ENCODE assay signal across 1 mouse cellular context in the genomic region with DNA sequence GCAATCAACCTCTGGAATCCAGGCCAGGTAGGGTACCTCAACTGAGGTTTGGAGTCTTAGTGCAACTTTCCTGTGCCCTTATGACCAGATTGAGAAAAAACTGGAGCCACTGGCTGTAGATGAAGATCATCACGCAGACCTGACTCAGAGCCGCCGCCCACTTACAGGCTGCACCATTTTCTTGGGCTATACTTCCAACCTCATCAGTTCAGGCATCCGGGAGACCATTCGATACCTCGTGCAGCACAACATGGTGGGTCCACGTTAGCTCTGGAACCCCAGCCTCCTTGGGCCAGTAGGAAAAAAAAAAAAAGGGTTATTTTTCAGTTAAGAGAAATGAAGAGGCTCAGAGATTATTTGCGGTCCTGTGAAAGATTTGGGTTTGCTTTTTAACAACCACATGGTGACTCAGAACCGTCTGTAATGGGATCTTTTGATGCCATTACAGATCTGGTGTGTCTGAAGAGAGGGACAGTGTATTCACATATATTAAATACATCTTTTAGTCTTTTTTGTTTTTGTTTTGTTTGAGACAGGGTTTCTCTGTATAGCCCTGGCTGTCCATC.
TF ChIP-seq lines count a peak whose summit lies in the region.

No protein-coding gene starts in this region.

TF ChIP-seq in ES-E14, 5 proteins besides CTCF, POLR2A, EP300 and RAD21 (continued from another document):
- TF ChIP-seq HCFC1 (IDR thresholded peaks at IDR 0.05; ENCODE audit: borderline replicate concordance, insufficient read depth, low read length): no peak
- no peak for TF ChIP-seq CHD2 (IDR thresholded peaks at IDR 0.05; ENCODE audit: low read depth, low read length)
- TF ChIP-seq MAFK (IDR thresholded peaks at IDR 0.05; ENCODE audit: insufficient read depth, low read depth, low read length): no peak
- no peak for TF ChIP-seq ZC3H11A (IDR thresholded peaks at IDR 0.05; ENCODE audit: borderline replicate concordance, low read depth, low read length)
TF ChIP-seq in ES-E14: peak in this region for 0.
